Mouse (Mus musculus): ENCODE results near the gene Slc23a2. TPM values are rescaled to one million over a fixed set of nuclear protein-coding genes. Genes with fewer than 3 reads are reported as not detected.

Gene Slc23a2
- polyA plus RNA-seq, 1 experiment from 2014 or later = 4.1 TPM

- Histone ChIP-seq H3K36me3 (ENCODE audit: control insufficient read depth, insufficient read depth) (peaks cover 2% of the 10 kb centered on the region; the same call in 1 of the 2 replicates), H3K27ac (ENCODE audit: low read length) (no peak overlapping the region), H3K9me3 (replicated peaks; ENCODE audit: control insufficient read depth, low read length) (no peaks in the 10 kb centered on the region), H3K27me3 (ENCODE audit: control insufficient read depth, insufficient read depth, low read depth, low read length) (no peaks in the 10 kb centered on the region), H3K9ac (ENCODE audit: low read depth, low read length) (no peak overlapping the region), H3K4me1 (ENCODE audit: control insufficient read depth, low read depth, low read length) (no peaks in the 10 kb centered on the region), H3K4me3 (ENCODE audit: low read depth, low read length) (no peak overlapping the region), H3K4me2 (ENCODE audit: low read depth, low read length) (no peak overlapping the region)
- 48% methylated on average over 4 of the region's 4 CpGs for WGBS (ENCODE audit: insufficient replicate concordance)
- ATAC-seq (ENCODE audit: low read depth) = no peak
Observed at GRCm38 (mm10) chr2:132053824-132054223, 91.1 kb downstream of the Slc23a2 start.

- H3K27ac ChIP-seq (ENCODE audit: low read length) = no peak overlapping the region
- 26% methylated on average over 5 of the region's 5 CpGs for WGBS (ENCODE audit: insufficient replicate concordance)
- peaks cover 3% of the 10 kb centered on the region for H3K4me1 ChIP-seq (ENCODE audit: control insufficient read depth, low read depth, low read length)
- no peaks in the 10 kb centered on the region for H3K36me3 ChIP-seq (ENCODE audit: control insufficient read depth, insufficient read depth)
- no peaks in the 10 kb centered on the region for H3K27me3 ChIP-seq (ENCODE audit: control insufficient read depth, insufficient read depth, low read depth, low read length)
- H3K4me3 ChIP-seq (ENCODE audit: low read depth, low read length) = no peak overlapping the region
- ATAC-seq (ENCODE audit: low read depth) = no peak
- no peaks in the 10 kb centered on the region for H3K9me3 ChIP-seq (replicated peaks; ENCODE audit: control insufficient read depth, low read length)
- no peak overlapping the region for H3K4me2 ChIP-seq (ENCODE audit: low read depth, low read length)
- H3K9ac ChIP-seq (ENCODE audit: low read depth, low read length) = no peak overlapping the region
Observed at GRCm38 (mm10) chr2:132051798-132052197, 93.1 kb downstream of the Slc23a2 start.

- Histone ChIP-seq H3K9me3 (replicated peaks; ENCODE audit: control insufficient read depth, low read length) (no peaks in the 10 kb centered on the region), H3K4me2 (ENCODE audit: low read depth, low read length) (no peak overlapping the region), H3K9ac (ENCODE audit: low read depth, low read length) (no peak overlapping the region), H3K4me1 (ENCODE audit: control insufficient read depth, low read depth, low read length) (peaks cover 3% of the 10 kb centered on the region), H3K4me3 (ENCODE audit: low read depth, low read length) (no peak overlapping the region), H3K27ac (ENCODE audit: low read length) (no peak overlapping the region), H3K36me3 (ENCODE audit: control insufficient read depth, insufficient read depth) (no peaks in the 10 kb centered on the region), H3K27me3 (ENCODE audit: control insufficient read depth, insufficient read depth, low read depth, low read length) (no peaks in the 10 kb centered on the region)
- ATAC-seq (ENCODE audit: low read depth) = no peak
- 32% methylated on average over 3 of the region's 3 CpGs for WGBS (ENCODE audit: insufficient replicate concordance)
Observed at GRCm38 (mm10) chr2:132049921-132050320, 95.0 kb downstream of the Slc23a2 start.

- H3K27me3 ChIP-seq (ENCODE audit: control insufficient read depth, insufficient read depth, low read depth, low read length) = no peaks in the 10 kb centered on the region
- 60% methylated on average over 3 of the region's 3 CpGs for WGBS (ENCODE audit: insufficient replicate concordance)
- H3K4me1 ChIP-seq (ENCODE audit: control insufficient read depth, low read depth, low read length) = peaks cover 3% of the 10 kb centered on the region
- no peak overlapping the region for H3K27ac ChIP-seq (ENCODE audit: low read length)
- no peak for ATAC-seq (ENCODE audit: low read depth)
- H3K4me3 ChIP-seq (ENCODE audit: low read depth, low read length) = no peak overlapping the region
- H3K4me2 ChIP-seq (ENCODE audit: low read depth, low read length) = no peak overlapping the region
- H3K36me3 ChIP-seq (ENCODE audit: control insufficient read depth, insufficient read depth) = no peaks in the 10 kb centered on the region
- no peaks in the 10 kb centered on the region for H3K9me3 ChIP-seq (replicated peaks; ENCODE audit: control insufficient read depth, low read length)
- no peak overlapping the region for H3K9ac ChIP-seq (ENCODE audit: low read depth, low read length)
Observed at GRCm38 (mm10) chr2:132049491-132049890, 95.4 kb downstream of the Slc23a2 start.

GRCm38 (mm10) chr2:132048143-132048772 lies 96.7 kb downstream of the Slc23a2 start:
- Histone ChIP-seq H3K9ac (ENCODE audit: low read depth, low read length) (no peak overlapping the region), H3K4me3 (ENCODE audit: low read depth, low read length) (no peak overlapping the region), H3K4me2 (ENCODE audit: low read depth, low read length) (no peak overlapping the region), H3K9me3 (replicated peaks; ENCODE audit: control insufficient read depth, low read length) (no peaks in the 10 kb centered on the region), H3K36me3 (ENCODE audit: control insufficient read depth, insufficient read depth) (no peaks in the 10 kb centered on the region), H3K4me1 (ENCODE audit: control insufficient read depth, low read depth, low read length) (peaks cover 3% of the 10 kb centered on the region), H3K27me3 (ENCODE audit: control insufficient read depth, insufficient read depth, low read depth, low read length) (no peaks in the 10 kb centered on the region), H3K27ac (ENCODE audit: low read length) (no peak overlapping the region)
- 0 out of 2 replicates have a peak, but pooled peaks have one; percentile 16 for ATAC-seq (ENCODE audit: low read depth)
- 60% methylated on average over 11 of the region's 11 CpGs for WGBS (ENCODE audit: insufficient replicate concordance)

- Histone ChIP-seq H3K9me3 (replicated peaks; ENCODE audit: control insufficient read depth, low read length) (no peaks in the 10 kb centered on the region), H3K4me1 (ENCODE audit: control insufficient read depth, low read depth, low read length) (peaks cover 3% of the 10 kb centered on the region), H3K36me3 (ENCODE audit: control insufficient read depth, insufficient read depth) (no peaks in the 10 kb centered on the region), H3K4me2 (ENCODE audit: low read depth, low read length) (no peak overlapping the region), H3K27me3 (ENCODE audit: control insufficient read depth, insufficient read depth, low read depth, low read length) (no peaks in the 10 kb centered on the region), H3K9ac (ENCODE audit: low read depth, low read length) (no peak overlapping the region), H3K4me3 (ENCODE audit: low read depth, low read length) (no peak overlapping the region), H3K27ac (ENCODE audit: low read length) (no peak overlapping the region)
- ATAC-seq (ENCODE audit: low read depth) = no peak
- 47% methylated on average over 4 of the region's 4 CpGs for WGBS (ENCODE audit: insufficient replicate concordance)
Observed at GRCm38 (mm10) chr2:132047364-132047763, 97.5 kb downstream of the Slc23a2 start.

- H3K27ac ChIP-seq (ENCODE audit: low read length) = no peak overlapping the region
- peaks cover 3% of the 10 kb centered on the region for H3K4me1 ChIP-seq (ENCODE audit: control insufficient read depth, low read depth, low read length)
- no peaks in the 10 kb centered on the region for H3K9me3 ChIP-seq (replicated peaks; ENCODE audit: control insufficient read depth, low read length)
- no peak for ATAC-seq (ENCODE audit: low read depth)
- H3K4me2 ChIP-seq (ENCODE audit: low read depth, low read length) = no peak overlapping the region
- H3K27me3 ChIP-seq (ENCODE audit: control insufficient read depth, insufficient read depth, low read depth, low read length) = no peaks in the 10 kb centered on the region
- H3K36me3 ChIP-seq (ENCODE audit: control insufficient read depth, insufficient read depth) = no peaks in the 10 kb centered on the region
- H3K9ac ChIP-seq (ENCODE audit: low read depth, low read length) = no peak overlapping the region
- H3K4me3 ChIP-seq (ENCODE audit: low read depth, low read length) = no peak overlapping the region
- WGBS (ENCODE audit: insufficient replicate concordance) = 79% methylated on average over 4 of the region's 4 CpGs
Observed at GRCm38 (mm10) chr2:132046659-132047058, 98.2 kb downstream of the Slc23a2 start.

- H3K4me1 ChIP-seq (ENCODE audit: control insufficient read depth, low read depth, low read length) = peaks cover 3% of the 10 kb centered on the region
- H3K4me3 ChIP-seq (ENCODE audit: low read depth, low read length) = no peak overlapping the region
- H3K9me3 ChIP-seq (replicated peaks; ENCODE audit: control insufficient read depth, low read length) = no peaks in the 10 kb centered on the region
- H3K27me3 ChIP-seq (ENCODE audit: control insufficient read depth, insufficient read depth, low read depth, low read length) = no peaks in the 10 kb centered on the region
- no peak overlapping the region for H3K27ac ChIP-seq (ENCODE audit: low read length)
- H3K4me2 ChIP-seq (ENCODE audit: low read depth, low read length) = no peak overlapping the region
- no peaks in the 10 kb centered on the region for H3K36me3 ChIP-seq (ENCODE audit: control insufficient read depth, insufficient read depth)
- H3K9ac ChIP-seq (ENCODE audit: low read depth, low read length) = no peak overlapping the region
- 61% methylated on average over 15 of the region's 15 CpGs for WGBS (ENCODE audit: insufficient replicate concordance)
- no peak for ATAC-seq (ENCODE audit: low read depth)
Observed at GRCm38 (mm10) chr2:132044320-132045274, 100.3 kb downstream of the Slc23a2 start.

GRCm38 (mm10) chr2:132043101-132043621 lies 101.7 kb downstream of the Slc23a2 start:
- no peak for ATAC-seq (ENCODE audit: low read depth)
- no peaks in the 10 kb centered on the region for H3K27me3 ChIP-seq (ENCODE audit: control insufficient read depth, insufficient read depth, low read depth, low read length)
- H3K9me3 ChIP-seq (replicated peaks; ENCODE audit: control insufficient read depth, low read length) = no peaks in the 10 kb centered on the region
- no peaks in the 10 kb centered on the region for H3K36me3 ChIP-seq (ENCODE audit: control insufficient read depth, insufficient read depth)
- H3K4me2 ChIP-seq (ENCODE audit: low read depth, low read length) = no peak overlapping the region
- H3K9ac ChIP-seq (ENCODE audit: low read depth, low read length) = no peak overlapping the region
- H3K4me1 ChIP-seq (ENCODE audit: control insufficient read depth, low read depth, low read length) = no peaks in the 10 kb centered on the region; the same call in 1 of the 2 replicates
- no peak overlapping the region for H3K4me3 ChIP-seq (ENCODE audit: low read depth, low read length)
- no peak overlapping the region for H3K27ac ChIP-seq (ENCODE audit: low read length)
- WGBS (ENCODE audit: insufficient replicate concordance) = 59% methylated on average over 13 of the region's 13 CpGs

Measured in liver, embryonic 16.5 days (tissue).